Mouse (Mus musculus): ENCODE data around the gene Gfod1.

DNA sequence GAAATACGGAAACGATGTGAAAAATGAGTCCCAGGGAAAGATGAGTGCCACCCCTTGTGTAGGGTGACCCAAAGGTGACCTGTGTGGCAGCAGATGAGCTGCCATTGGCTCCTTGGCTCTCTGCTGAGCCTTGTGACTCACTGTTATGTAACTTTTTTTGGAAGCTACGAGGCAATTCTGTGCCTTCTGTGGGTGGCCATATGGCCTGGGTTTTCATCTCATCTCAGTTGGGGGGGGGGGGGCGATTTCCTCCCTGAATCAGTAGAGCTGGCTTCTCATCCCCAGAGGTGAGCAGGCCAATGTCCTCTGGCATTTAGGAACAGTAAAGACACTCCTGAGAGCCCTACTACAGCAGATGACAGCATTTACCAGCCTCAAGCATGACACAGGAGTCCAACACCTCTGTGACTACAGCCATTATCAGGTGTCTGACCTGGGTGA lies 19.2 kb downstream of the Gfod1 start:
- TF ChIP-seq HCFC1 (IDR thresholded peaks at IDR 0.05; ENCODE audit: low read depth, low read length) (no peak), CTCF (conservative IDR thresholded peaks at IDR 0.05 in 1 of 2, IDR thresholded peaks at IDR 0.05 in 1 of 2; ENCODE audit: low read depth in 2 of 2, low read length in 2 of 2) (no peak), ZNF384 (IDR thresholded peaks at IDR 0.05; ENCODE audit: low read depth, low read length) (no peak), CHD2 (IDR thresholded peaks at IDR 0.05; ENCODE audit: low read length) (no peak), MAZ (IDR thresholded peaks at IDR 0.05; ENCODE audit: low read depth, low read length) (no peak), EP300 (IDR thresholded peaks at IDR 0.05; ENCODE audit: low read length) (no peak), POLR2A (IDR thresholded peaks at IDR 0.05; ENCODE audit: low read depth, low read length) (no peak)
